Mouse (Mus musculus): ENCODE results near the gene Ephb6. TPM values are rescaled to one million over a fixed set of nuclear protein-coding genes. Genes with fewer than 3 reads are reported as not detected.

Gene Ephb6
- polyA plus RNA-seq, 1 experiment from 2014 or later, result 14.6 TPM

- no peak for DNase-seq (ENCODE audit: extremely low spot score, low spot score)
- Histone ChIP-seq H3K27me3 (ENCODE audit: poor library complexity, severe bottlenecking) (no peaks in the 10 kb centered on the region), H3K9me3 (no peaks in the 10 kb centered on the region), H3K4me3 (no peak within 1 kb of the TSS), H3K36me3 (replicated peaks) (no peaks in the 10 kb centered on the region), H3K4me1 (0 out of 2 replicates have a peak, but pooled peaks cover 2% of the 10 kb centered on the region), H3K27ac (no peak within 1 kb of the TSS)
- 19% methylated on average over 5 of the region's 5 CpGs for whole genome bisulfite sequencing
Observed at GRCm38 (mm10) chr6:41636178-41636577, 30.9 kb downstream of the Ephb6 start, which contains the start of gene Trpv6. Gene Trpv6, minus strand, starts transcription at chr6:41636405.

GRCm38 (mm10) chr6:41637393-41637792 is 32.1 kb downstream of the Ephb6 start:
- H3K9me3 ChIP-seq, result no peaks in the 10 kb centered on the region
- 33% methylated on average over 1 of the region's 1 CpGs for WGBS
- H3K4me1 ChIP-seq, result 0 out of 2 replicates have a peak, but pooled peaks cover 2% of the 10 kb centered on the region
- no peaks in the 10 kb centered on the region for H3K27me3 ChIP-seq (ENCODE audit: poor library complexity, severe bottlenecking)
- H3K36me3 ChIP-seq (replicated peaks), result no peaks in the 10 kb centered on the region
- no peak overlapping the region for H3K27ac ChIP-seq
- DNase-seq (ENCODE audit: extremely low spot score, low spot score), result no peak
- no peak overlapping the region for H3K4me3 ChIP-seq

GRCm38 (mm10) chr6:41637927-41638506 is 32.7 kb downstream of the Ephb6 start:
- no peak for DNase-seq (ENCODE audit: extremely low spot score, low spot score)
- Histone ChIP-seq H3K27me3 (ENCODE audit: poor library complexity, severe bottlenecking) (no peaks in the 10 kb centered on the region), H3K4me1 (0 out of 2 replicates have a peak, but pooled peaks cover 2% of the 10 kb centered on the region), H3K4me3 (no peak overlapping the region), H3K27ac (no peak overlapping the region), H3K36me3 (replicated peaks) (no peaks in the 10 kb centered on the region), H3K9me3 (no peaks in the 10 kb centered on the region)
- 83% methylated on average over 6 of the region's 6 CpGs for WGBS

- H3K36me3 ChIP-seq (replicated peaks), result no peaks in the 10 kb centered on the region
- 0 out of 2 replicates have a peak, but pooled peaks cover 2% of the 10 kb centered on the region for H3K4me1 ChIP-seq
- no peaks in the 10 kb centered on the region for H3K27me3 ChIP-seq (ENCODE audit: poor library complexity, severe bottlenecking)
- H3K4me3 ChIP-seq, result no peak overlapping the region
- DNase-seq (ENCODE audit: extremely low spot score, low spot score), result no peak
- no peaks in the 10 kb centered on the region for H3K9me3 ChIP-seq
- H3K27ac ChIP-seq, result no peak overlapping the region
- WGBS, result 65% methylated on average over 3 of the region's 3 CpGs
Observed at GRCm38 (mm10) chr6:41640449-41640848, 35.2 kb downstream of the Ephb6 start.

- DNase-seq (ENCODE audit: extremely low spot score, low spot score), result no peak
- Histone ChIP-seq H3K4me1 (0 out of 2 replicates have a peak, but pooled peaks cover 2% of the 10 kb centered on the region), H3K36me3 (replicated peaks) (no peaks in the 10 kb centered on the region), H3K27me3 (ENCODE audit: poor library complexity, severe bottlenecking) (no peaks in the 10 kb centered on the region), H3K4me3 (no peak overlapping the region), H3K27ac (no peak overlapping the region), H3K9me3 (no peaks in the 10 kb centered on the region)
- WGBS, result 82% methylated on average over 6 of the region's 6 CpGs
Observed at GRCm38 (mm10) chr6:41641173-41641866, 36.0 kb downstream of the Ephb6 start.

- DNase-seq (ENCODE audit: extremely low spot score, low spot score), result no peak
- 86% methylated on average over 4 of the region's 4 CpGs for WGBS
Observed at GRCm38 (mm10) chr6:41642765-41643164, 37.5 kb downstream of the Ephb6 start.

GRCm38 (mm10) chr6:41643227-41643626 is 37.9 kb downstream of the Ephb6 start:
- Histone ChIP-seq H3K27ac (no peak overlapping the region), H3K27me3 (ENCODE audit: poor library complexity, severe bottlenecking) (no peaks in the 10 kb centered on the region), H3K9me3 (no peaks in the 10 kb centered on the region), H3K36me3 (replicated peaks) (no peaks in the 10 kb centered on the region), H3K4me1 (0 out of 2 replicates have a peak, but pooled peaks cover 2% of the 10 kb centered on the region), H3K4me3 (no peak overlapping the region)
- DNase-seq (ENCODE audit: extremely low spot score, low spot score), result no peak
- WGBS, result 86% methylated on average over 3 of the region's 3 CpGs

More at GRCm38 (mm10) chr6:41642765-41643164, 37.5 kb downstream of the Ephb6 start:
- H3K4me1 ChIP-seq, result 0 out of 2 replicates have a peak, but pooled peaks cover 2% of the 10 kb centered on the region
- H3K27ac ChIP-seq, result no peak overlapping the region
- no peaks in the 10 kb centered on the region for H3K36me3 ChIP-seq (replicated peaks)
- no peak overlapping the region for H3K4me3 ChIP-seq
- no peaks in the 10 kb centered on the region for H3K27me3 ChIP-seq (ENCODE audit: poor library complexity, severe bottlenecking)
- H3K9me3 ChIP-seq, result no peaks in the 10 kb centered on the region

GRCm38 (mm10) chr6:41646220-41646619 is 40.9 kb downstream of the Ephb6 start:
- H3K27me3 ChIP-seq (ENCODE audit: poor library complexity, severe bottlenecking), result no peaks in the 10 kb centered on the region
- no peak overlapping the region for H3K27ac ChIP-seq
- H3K4me1 ChIP-seq, result no peaks in the 10 kb centered on the region
- no peaks in the 10 kb centered on the region for H3K36me3 ChIP-seq (replicated peaks)
- H3K4me3 ChIP-seq, result no peak overlapping the region
- WGBS, result 81% methylated on average over 3 of the region's 3 CpGs
- H3K9me3 ChIP-seq, result no peaks in the 10 kb centered on the region
- DNase-seq (ENCODE audit: extremely low spot score, low spot score), result no peak

GRCm38 (mm10) chr6:41646672-41647071 is 41.4 kb downstream of the Ephb6 start:
- H3K36me3 ChIP-seq (replicated peaks), result no peaks in the 10 kb centered on the region
- H3K4me3 ChIP-seq, result no peak overlapping the region
- no peak overlapping the region for H3K27ac ChIP-seq
- no peaks in the 10 kb centered on the region for H3K27me3 ChIP-seq (ENCODE audit: poor library complexity, severe bottlenecking)
- DNase-seq (ENCODE audit: extremely low spot score, low spot score), result no peak
- H3K4me1 ChIP-seq, result no peaks in the 10 kb centered on the region
- H3K9me3 ChIP-seq, result no peaks in the 10 kb centered on the region

GRCm38 (mm10) chr6:41653173-41653572 is 47.9 kb downstream of the Ephb6 start:
- H3K27me3 ChIP-seq (ENCODE audit: poor library complexity, severe bottlenecking), result no peaks in the 10 kb centered on the region
- H3K27ac ChIP-seq, result no peak overlapping the region
- WGBS, result 91% methylated on average over 5 of the region's 5 CpGs
- H3K9me3 ChIP-seq, result no peaks in the 10 kb centered on the region
- no peaks in the 10 kb centered on the region for H3K4me1 ChIP-seq
- DNase-seq (ENCODE audit: extremely low spot score, low spot score), result no peak
- no peak overlapping the region for H3K4me3 ChIP-seq
- no peaks in the 10 kb centered on the region for H3K36me3 ChIP-seq (replicated peaks)

- H3K27ac ChIP-seq, result no peak overlapping the region
- no peaks in the 10 kb centered on the region for H3K27me3 ChIP-seq (ENCODE audit: poor library complexity, severe bottlenecking)
- no peak overlapping the region for H3K4me3 ChIP-seq
- 82% methylated on average over 8 of the region's 8 CpGs for WGBS
- no peaks in the 10 kb centered on the region for H3K9me3 ChIP-seq
- H3K4me1 ChIP-seq, result no peaks in the 10 kb centered on the region
- DNase-seq (ENCODE audit: extremely low spot score, low spot score), result no peak
- no peaks in the 10 kb centered on the region for H3K36me3 ChIP-seq (replicated peaks)
Observed at GRCm38 (mm10) chr6:41654648-41655047, 49.4 kb downstream of the Ephb6 start.

- H3K27ac ChIP-seq, result no peak overlapping the region
- no peak for DNase-seq (ENCODE audit: extremely low spot score, low spot score)
- no peak overlapping the region for H3K4me3 ChIP-seq
- no peaks in the 10 kb centered on the region for H3K36me3 ChIP-seq (replicated peaks)
- H3K27me3 ChIP-seq (ENCODE audit: poor library complexity, severe bottlenecking), result no peaks in the 10 kb centered on the region
- no peaks in the 10 kb centered on the region for H3K9me3 ChIP-seq
- WGBS, result 81% methylated on average over 1 of the region's 1 CpGs
- H3K4me1 ChIP-seq, result no peaks in the 10 kb centered on the region
Observed at GRCm38 (mm10) chr6:41658487-41658886, 53.2 kb downstream of the Ephb6 start.

- Histone ChIP-seq H3K4me3 (no peak overlapping the region), H3K27me3 (ENCODE audit: poor library complexity, severe bottlenecking) (no peaks in the 10 kb centered on the region), H3K4me1 (no peaks in the 10 kb centered on the region), H3K36me3 (replicated peaks) (no peaks in the 10 kb centered on the region), H3K9me3 (no peaks in the 10 kb centered on the region), H3K27ac (no peak overlapping the region)
- DNase-seq (ENCODE audit: extremely low spot score, low spot score), result no peak
- WGBS, result 38% methylated on average over 2 of the region's 2 CpGs
Observed at GRCm38 (mm10) chr6:41662320-41662719, 57.0 kb downstream of the Ephb6 start.
